Mouse (Mus musculus): Measurements from ENCODE around the gene Gm10799. TPM values are rescaled to one million over a fixed set of nuclear protein-coding genes. Genes with fewer than 3 reads are reported as not detected.
A peak's percentile ranks its signal among the peaks of the same experiment; 100 is the strongest.

Gm10799 gene
- total RNA-seq, 2 experiments from 2014 or later = not detected

GRCm38 (mm10) chr2:104028139-104028723, 40.1 kb downstream of the Gm10799 start, which contains the start of gene 4931422A03Rik:
4931422A03Rik (minus strand) TSS chr2:104028361.
- no peak for DNase-seq

GRCm38 (mm10) chr2:104027458-104028138, 40.8 kb downstream of the Gm10799 start, which contains the start of gene Fbxo3:
Fbxo3 (plus strand) TSS chr2:104027721.
- DNase-seq = peak; percentile 82 to 85
- intact Hi-C loops (cut with DNase I) = loop anchor here (10.0 kb wide), 1 partner anchor 467 kb away; the partner anchor contains the start of gene Hipk3

More at GRCm38 (mm10) chr2:104028139-104028723, 40.1 kb downstream of the Gm10799 start, which contains the start of gene 4931422A03Rik:
- intact Hi-C loops (cut with DNase I) = loop anchor here (10.0 kb wide), 1 partner anchor 467 kb away; the partner anchor contains the start of gene Hipk3

GRCm38 (mm10) chr2:104024656-104025055, 43.7 kb downstream of the Gm10799 start:
- intact Hi-C loops (cut with DNase I) = loop anchor here (10.0 kb wide), 1 partner anchor 470 kb away; the partner anchor contains the start of gene Hipk3

GRCm38 (mm10) chr2:104023096-104023495, 45.3 kb downstream of the Gm10799 start:
- intact Hi-C loops (cut with DNase I) = loop anchor here (10.0 kb wide), 1 partner anchor 472 kb away; the partner anchor contains the start of gene Hipk3
- DNase-seq = no peak

More at GRCm38 (mm10) chr2:104024656-104025055, 43.7 kb downstream of the Gm10799 start:
- DNase-seq = no peak

Other genes starting within 250 kb of the Gm10799 start
- gene Lmo2, start 110.6 kb downstream of the Gm10799 start, total RNA-seq (2021) = 10 to 100 TPM; 21.1 to 25.3 TPM
- gene Fbxo3, start 40.8 kb downstream of the Gm10799 start, total RNA-seq (2021) = 10 to 100 TPM; 55.3 to 56.7 TPM
- gene 4931422A03Rik, start 40.2 kb downstream of the Gm10799 start, total RNA-seq (2021) = not detected
- gene Gm10912, start 2.7 kb downstream of the Gm10799 start, total RNA-seq (2021) = under 1 TPM in 1 of 2 experiments, not detected in 1; 0.17 TPM
- 1 to 10 TPM; 3.5 to 3.7 TPM for gene Cd59b, start 1.3 kb upstream of the Gm10799 start, total RNA-seq (2021)
- 10 to 100 TPM; 43.9 to 58.0 TPM for gene Cd59a, start 27.3 kb upstream of the Gm10799 start, total RNA-seq (2021)
- gene A930018P22Rik, start 54.2 kb upstream of the Gm10799 start, total RNA-seq (2021) = under 1 TPM; 0.64 to 0.79 TPM